Mouse (Mus musculus) stomach, embryonic 16.5 days (tissue): ENCODE results near the gene Lmbrd1. TPM values are rescaled to one million over a fixed set of nuclear protein-coding genes. Genes with fewer than 3 reads are reported as not detected.

Experiments
- ATAC-seq: fragments of 200-750 bp; cut with Nextera tagmentation; 2 replicates; pipeline ENCODE4 v1.8.0; 2017; ENCODE audit warnings: moderate number of reproducible peaks, moderate TSS enrichment; ENCODE audit not compliant: insufficient read depth, low FRiP score
- H3K27ac ChIP-seq: fragments of 300-500 bp; sonication (generic); 2 replicates; pipeline ENCODE4 v1.5.1; 2014; ENCODE audit warnings: low read length
- H3K27me3 ChIP-seq: fragments of 300-500 bp; sonication (generic); 2 replicates; pipeline ENCODE4 v1.6.1; 2014; ENCODE audit warnings: low read length, control low read depth, mixed read lengths; ENCODE audit not compliant: control insufficient read depth, insufficient read depth
- H3K36me3 ChIP-seq: fragments of 300-500 bp; sonication (generic); 2 replicates; pipeline ENCODE4 v1.6.1; 2014; ENCODE audit warnings: low read length; ENCODE audit not compliant: control insufficient read depth, insufficient read depth
- H3K4me1 ChIP-seq: fragments of 300-500 bp; sonication (generic); 2 replicates; pipeline ENCODE4 v1.6.1; 2014; ENCODE audit warnings: low read length, control low read depth, mixed read lengths; ENCODE audit not compliant: control insufficient read depth, insufficient read depth
- H3K4me2 ChIP-seq: fragments of 300-500 bp; sonication (generic); 2 replicates; pipeline ENCODE4 v1.6.1; 2014; ENCODE audit warnings: low read depth, low read length, mixed read lengths
- H3K4me3 ChIP-seq: fragments of 300-500 bp; sonication (generic); replicated peaks from 2 replicates; pipeline ENCODE4 v1.5.1; 2014; ENCODE audit warnings: mild to moderate bottlenecking, low read length
- H3K9ac ChIP-seq: fragments of 300-500 bp; sonication (generic); 2 replicates; pipeline ENCODE4 v1.6.1; 2014; ENCODE audit warnings: low read length
- H3K9me3 ChIP-seq: fragments of 300-500 bp; sonication (generic); replicated peaks from 2 replicates; pipeline ENCODE4 v1.6.1; 2016; ENCODE audit warnings: low read length, control low read depth; ENCODE audit not compliant: control insufficient read depth
- WGBS: fragments of 180-500 bp; shearing (Covaris S2); extraction: QIAGEN DNeasy Blood & Tissue Kit; methylation state at CpG from one replicate; pipeline ENCODE4 v1.1.7; 2014; 5-methylcytosine and 5-hydroxymethylcytosine counted together
- polyA plus RNA-seq: library from polyadenylated mRNA; unstranded; fragments of >200 nt; fragmentation: Nextera tagmentation; extraction: Ambion mirVana; gene quantifications from 2 replicates; pipeline ENCODE4 v1.2.1, GENCODE M21; 2015

Gene Lmbrd1
- polyA plus RNA-seq, 1 experiment from 2014 or later, result 35.1 TPM

DNA sequence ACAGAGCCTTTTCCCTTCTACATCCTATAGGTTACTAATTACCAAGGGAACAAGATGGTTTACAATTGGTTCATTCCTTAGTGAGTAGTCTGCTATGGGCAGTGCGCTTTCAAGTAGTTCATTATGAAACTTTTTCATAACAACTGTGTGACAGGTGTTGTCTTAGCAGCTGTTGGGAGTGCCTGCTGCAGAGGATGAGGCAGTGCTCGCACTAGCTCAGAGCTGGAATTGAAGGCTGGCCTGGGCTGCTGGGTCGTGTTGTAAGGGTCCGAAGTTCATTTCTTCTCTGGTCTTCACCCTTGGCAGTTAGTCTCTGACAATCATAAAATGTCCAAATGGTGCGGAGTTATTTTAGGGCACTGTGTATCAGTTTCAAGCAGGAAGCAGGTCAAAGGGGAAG is 21.8 kb downstream of the Lmbrd1 start:
- no peak overlapping the region for H3K9ac ChIP-seq
- H3K36me3 ChIP-seq, result no peaks in the 10 kb centered on the region
- peaks cover 14% of the 10 kb centered on the region; the same call in 1 of the 2 replicates for H3K4me1 ChIP-seq
- no peak overlapping the region for H3K4me3 ChIP-seq
- no peak for ATAC-seq
- no peak overlapping the region for H3K4me2 ChIP-seq
- 73% methylated on average over 5 of the region's 5 CpGs for WGBS
- H3K27ac ChIP-seq, result no peak overlapping the region
- H3K27me3 ChIP-seq, result no peaks in the 10 kb centered on the region
- H3K9me3 ChIP-seq, result no peaks in the 10 kb centered on the region

DNA sequence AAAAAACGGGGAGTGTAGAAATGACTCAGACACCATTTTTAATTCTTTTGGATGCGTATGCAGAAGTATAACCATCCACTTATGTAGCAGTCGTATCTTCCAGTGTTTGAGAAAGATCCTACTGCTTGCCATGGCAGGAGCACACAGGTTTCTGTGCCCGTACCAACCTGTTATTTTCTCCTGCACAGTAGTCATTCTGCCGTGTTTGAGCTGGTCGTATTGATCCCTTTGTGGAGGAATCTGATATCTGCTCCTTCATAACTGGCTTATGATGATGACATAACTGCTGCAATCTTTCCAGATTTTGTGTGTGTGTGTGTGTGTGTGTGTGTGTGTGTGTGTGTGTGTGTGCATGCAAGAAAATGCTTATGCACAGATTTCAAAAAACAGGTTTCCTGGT is 25.4 kb downstream of the Lmbrd1 start:
- H3K4me1 ChIP-seq, result peaks cover 14% of the 10 kb centered on the region; the same call in 1 of the 2 replicates
- H3K27ac ChIP-seq, result no peak overlapping the region
- no peak for ATAC-seq
- WGBS, result 59% methylated on average over 6 of the region's 6 CpGs
- H3K9me3 ChIP-seq, result no peaks in the 10 kb centered on the region
- no peaks in the 10 kb centered on the region for H3K27me3 ChIP-seq
- H3K4me2 ChIP-seq, result no peak overlapping the region
- H3K36me3 ChIP-seq, result 0 out of 2 replicates have a peak, but pooled peaks cover 4% of the 10 kb centered on the region
- H3K9ac ChIP-seq, result no peak overlapping the region
- no peak overlapping the region for H3K4me3 ChIP-seq

GRCm38 (mm10) chr1:24716301-24716700 is 37.9 kb downstream of the Lmbrd1 start:
- Histone ChIP-seq H3K27ac (no peak overlapping the region), H3K36me3 (peaks cover 14% of the 10 kb centered on the region), H3K4me3 (no peak overlapping the region), H3K9me3 (peaks cover 5% of the 10 kb centered on the region), H3K4me2 (no peak overlapping the region), H3K4me1 (no peaks in the 10 kb centered on the region), H3K27me3 (no peaks in the 10 kb centered on the region), H3K9ac (no peak overlapping the region)
- WGBS, result 92% methylated on average over 4 of the region's 4 CpGs
- no peak for ATAC-seq

GRCm38 (mm10) chr1:24719621-24720020 is 41.2 kb downstream of the Lmbrd1 start:
- Histone ChIP-seq H3K4me2 (no peak overlapping the region), H3K36me3 (peaks cover 14% of the 10 kb centered on the region), H3K27me3 (no peaks in the 10 kb centered on the region), H3K9me3 (peaks cover 5% of the 10 kb centered on the region), H3K27ac (no peak overlapping the region), H3K4me1 (no peaks in the 10 kb centered on the region), H3K9ac (no peak overlapping the region), H3K4me3 (no peak overlapping the region)
- ATAC-seq, result no peak
- WGBS, result 46% methylated on average over 3 of the region's 3 CpGs

GRCm38 (mm10) chr1:24720209-24720608 is 41.8 kb downstream of the Lmbrd1 start:
- ATAC-seq, result no peak

DNA sequence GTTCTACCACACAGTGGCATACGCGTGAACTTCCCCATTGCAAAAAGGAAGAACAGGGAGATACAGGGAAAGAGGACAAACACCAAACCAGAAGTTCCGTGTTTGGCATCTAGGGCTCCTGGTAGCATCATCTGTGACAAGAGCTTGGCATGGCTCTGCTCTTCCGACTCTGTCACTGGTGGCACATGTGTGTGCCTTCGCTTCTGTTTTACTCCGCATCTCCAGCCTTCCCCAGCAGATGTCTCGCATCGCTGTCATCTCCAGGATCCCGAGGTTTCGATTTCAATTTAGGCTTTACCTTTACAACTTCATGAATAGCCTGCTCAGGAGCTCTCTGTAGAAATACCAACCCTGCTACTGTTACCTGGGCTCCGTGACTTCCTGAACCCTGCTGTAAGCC is 51.4 kb downstream of the Lmbrd1 start:
- H3K4me2 ChIP-seq, result no peak overlapping the region
- H3K9me3 ChIP-seq, result no peaks in the 10 kb centered on the region
- H3K9ac ChIP-seq, result no peak overlapping the region
- no peaks in the 10 kb centered on the region for H3K27me3 ChIP-seq
- 94% methylated on average over 11 of the region's 11 CpGs for WGBS
- H3K27ac ChIP-seq, result no peak overlapping the region
- ATAC-seq, result no peak
- H3K4me3 ChIP-seq, result no peak overlapping the region
- H3K4me1 ChIP-seq, result no peaks in the 10 kb centered on the region
- H3K36me3 ChIP-seq, result peaks cover 13% of the 10 kb centered on the region

More at GRCm38 (mm10) chr1:24720209-24720608, 41.8 kb downstream of the Lmbrd1 start:
- Histone ChIP-seq H3K36me3 (peaks cover 14% of the 10 kb centered on the region), H3K9me3 (peaks cover 5% of the 10 kb centered on the region), H3K9ac (no peak overlapping the region), H3K4me2 (no peak overlapping the region), H3K27ac (no peak overlapping the region), H3K4me3 (no peak overlapping the region), H3K4me1 (no peaks in the 10 kb centered on the region), H3K27me3 (no peaks in the 10 kb centered on the region)
- 78% methylated on average over 1 of the region's 1 CpGs for WGBS

GRCm38 (mm10) chr1:24732286-24732685 is 53.9 kb downstream of the Lmbrd1 start:
- ATAC-seq, result no peak
- WGBS, result 90% methylated on average over 3 of the region's 3 CpGs
- no peak overlapping the region for H3K9ac ChIP-seq

GRCm38 (mm10) chr1:24734866-24735265 is 56.4 kb downstream of the Lmbrd1 start:
- no peak overlapping the region for H3K9ac ChIP-seq

More at GRCm38 (mm10) chr1:24732286-24732685, 53.9 kb downstream of the Lmbrd1 start:
- H3K4me3 ChIP-seq, result no peak overlapping the region
- no peaks in the 10 kb centered on the region for H3K4me1 ChIP-seq
- H3K36me3 ChIP-seq, result peaks cover 13% of the 10 kb centered on the region
- H3K27me3 ChIP-seq, result no peaks in the 10 kb centered on the region
- H3K27ac ChIP-seq, result no peak overlapping the region
- no peaks in the 10 kb centered on the region for H3K9me3 ChIP-seq
- H3K4me2 ChIP-seq, result no peak overlapping the region

DNA sequence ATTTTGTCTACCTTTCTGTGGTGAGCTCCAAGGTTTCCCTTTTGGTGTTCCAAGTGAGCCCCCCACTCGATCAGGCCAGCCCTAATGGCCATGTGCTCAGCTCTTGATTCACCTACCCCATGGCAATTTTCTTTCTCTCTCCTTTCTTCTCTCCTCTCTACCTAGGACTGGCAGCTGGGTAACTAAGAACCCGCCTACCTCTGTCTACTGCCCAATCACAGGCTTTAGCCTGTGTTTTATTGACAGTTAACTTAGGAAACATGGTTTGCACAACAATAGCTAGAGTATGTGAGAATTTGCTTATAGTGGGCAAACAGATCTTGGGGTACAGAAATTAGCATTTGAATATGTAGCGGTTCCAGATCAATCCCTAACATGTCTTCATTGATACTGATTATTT is 62.5 kb downstream of the Lmbrd1 start:
- Histone ChIP-seq H3K4me1 (no peaks in the 10 kb centered on the region), H3K9me3 (no peaks in the 10 kb centered on the region), H3K27ac (no peak overlapping the region), H3K27me3 (no peaks in the 10 kb centered on the region), H3K36me3 (no peaks in the 10 kb centered on the region), H3K4me3 (no peak overlapping the region), H3K9ac (no peak overlapping the region), H3K4me2 (no peak overlapping the region)
- WGBS, result 92% methylated on average over 3 of the region's 3 CpGs
- no peak for ATAC-seq

More at GRCm38 (mm10) chr1:24734866-24735265, 56.4 kb downstream of the Lmbrd1 start:
- ATAC-seq, result no peak
- Histone ChIP-seq H3K9me3 (no peaks in the 10 kb centered on the region), H3K4me1 (no peaks in the 10 kb centered on the region), H3K4me3 (no peak overlapping the region), H3K27me3 (no peaks in the 10 kb centered on the region), H3K27ac (no peak overlapping the region), H3K4me2 (no peak overlapping the region), H3K36me3 (peaks cover 11% of the 10 kb centered on the region)
- WGBS, result 56% methylated on average over 5 of the region's 5 CpGs

- no peaks in the 10 kb centered on the region for H3K4me1 ChIP-seq
- H3K27ac ChIP-seq, result no peak overlapping the region
- no peak overlapping the region for H3K4me3 ChIP-seq
- ATAC-seq, result no peak
- H3K27me3 ChIP-seq, result no peaks in the 10 kb centered on the region
- 37% methylated on average over 3 of the region's 3 CpGs for WGBS
- H3K9ac ChIP-seq, result no peak overlapping the region
- H3K9me3 ChIP-seq, result no peaks in the 10 kb centered on the region
- no peak overlapping the region for H3K4me2 ChIP-seq
- no peaks in the 10 kb centered on the region for H3K36me3 ChIP-seq
Measured at GRCm38 (mm10) chr1:24741552-24741951, 63.1 kb downstream of the Lmbrd1 start.
